Mouse (Mus musculus): ENCODE measurements around the gene Orai3. TPM values are rescaled to one million over a fixed set of nuclear protein-coding genes. Genes with fewer than 3 reads are reported as not detected.
"Not testable (repeated sequence)": the region's sequence is repeated elsewhere in the genome, so short reads cannot be mapped to it uniquely, and the experiment has no call there.

Gene Orai3
- 10 to 100 TPM; 30.1 to 31.5 TPM for total RNA-seq (2021)
- long read RNA-seq, experiment 1, transcript Orai3-201 (2 exons, 1,996 nt), result major isoform, 14 of 18 reads
- long read RNA-seq, experiment 1, partial matches to known transcripts, result 0 of 18 reads
- long read RNA-seq, experiment 1, other reads (novel, unspliced or antisense), result 3 of 18 reads
- long read RNA-seq, experiment 2, transcript Orai3-201 (2 exons, 1,996 nt), result major isoform, 30 of 35 reads
- long read RNA-seq, experiment 2, partial matches to known transcripts, result 4 of 35 reads
- long read RNA-seq, experiment 2, other reads (novel, unspliced or antisense), result 1 of 35 reads

GRCm38 (mm10) chr7:127769651-127770038 is at the start of gene Orai3:
Gene Orai3 (plus strand): TSS chr7:127769815.
- peak; percentile 80 to 86 for DNase-seq (ENCODE audit: low spot score in 2 of 2)
- Histone ChIP-seq H3K27ac (peak within 1 kb of the TSS; percentile 93), H3K4me3 (peak within 1 kb of the TSS; percentile 92)
- 0 out of 2 replicates have a peak, but pooled peaks have one; percentile 5 for TF ChIP-seq CTCF (conservative IDR thresholded peaks at IDR 0.05)

DNA sequence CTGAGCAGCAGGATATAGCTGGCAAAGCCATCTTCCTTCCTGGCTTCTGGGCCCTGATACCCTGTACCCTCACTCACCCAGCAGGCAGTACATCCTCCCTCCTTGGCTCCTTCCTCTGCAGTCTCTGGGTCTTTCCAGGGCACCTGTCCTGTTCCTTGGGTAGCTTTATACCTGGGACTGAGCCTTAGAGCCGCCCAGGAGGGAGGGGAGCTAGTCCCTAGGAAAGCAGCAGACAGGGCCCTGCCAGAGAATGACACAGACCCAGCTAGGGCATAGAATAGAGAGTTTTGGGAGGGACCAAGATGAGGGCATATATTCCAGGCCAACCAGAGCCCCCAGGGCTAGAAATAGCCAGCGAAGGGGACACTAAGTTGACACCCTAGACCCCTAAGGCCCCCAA is 44.1 kb upstream of the Orai3 start:
- TF ChIP-seq CTCF (conservative IDR thresholded peaks at IDR 0.05), result no peak
- H3K4me3 ChIP-seq, result no peak overlapping the region
- no peak overlapping the region for H3K27ac ChIP-seq
- no peak for DNase-seq (ENCODE audit: low spot score in 2 of 2)

GRCm38 (mm10) chr7:127725924-127726323 is 43.7 kb upstream of the Orai3 start:
- DNase-seq (ENCODE audit: low spot score in 2 of 2), result no peak
- Histone ChIP-seq H3K4me3 (no peak overlapping the region), H3K27ac (no peak overlapping the region)
- no peak for TF ChIP-seq CTCF (conservative IDR thresholded peaks at IDR 0.05)

- TF ChIP-seq CTCF (conservative IDR thresholded peaks at IDR 0.05), result peak; percentile 30
- Histone ChIP-seq H3K4me3 (no peak overlapping the region), H3K27ac (no peak overlapping the region)
- no peak for DNase-seq (ENCODE audit: low spot score in 2 of 2)
These were observed 41.7 kb upstream of the Orai3 start for GRCm38 (mm10) chr7:127727898-127728297.

GRCm38 (mm10) chr7:127730170-127730569 is 39.4 kb upstream of the Orai3 start:
- TF ChIP-seq CTCF (conservative IDR thresholded peaks at IDR 0.05), result no peak
- Histone ChIP-seq H3K4me3 (no peak overlapping the region), H3K27ac (no peak overlapping the region)
- no peak for DNase-seq (ENCODE audit: low spot score in 2 of 2)

- H3K27ac ChIP-seq; DNase-seq (ENCODE audit: low spot score in 2 of 2); H3K4me3 ChIP-seq: not testable (repeated sequence)
These were observed 37.5 kb upstream of the Orai3 start, which contains the start of gene Ctf2 for GRCm38 (mm10) chr7:127732066-127732465. Gene Ctf2 (minus strand): TSS chr7:127732166.

- peak; percentile 71 to 74 for DNase-seq (ENCODE audit: low spot score in 2 of 2)
- TF ChIP-seq CTCF (conservative IDR thresholded peaks at IDR 0.05), result peak; percentile 80
- Histone ChIP-seq H3K27ac (peak within 1 kb of the TSS; percentile 93), H3K4me3 (peak within 1 kb of the TSS; percentile 87)
These were observed 25.1 kb upstream of the Orai3 start, which contains the start of gene Fbxl19 for GRCm38 (mm10) chr7:127744366-127745045. Gene Fbxl19 (plus strand): TSS chr7:127744543.

- peak; percentile 24; the same call in 1 of the 2 replicates for TF ChIP-seq CTCF (conservative IDR thresholded peaks at IDR 0.05)
- H3K4me3 ChIP-seq, result peak overlapping the region; percentile 87
- peak; percentile 89 to 98 for DNase-seq (ENCODE audit: low spot score in 2 of 2)
- H3K27ac ChIP-seq, result peak overlapping the region; percentile 93
These were observed 24.4 kb upstream of the Orai3 start for GRCm38 (mm10) chr7:127745251-127745651.

DNA sequence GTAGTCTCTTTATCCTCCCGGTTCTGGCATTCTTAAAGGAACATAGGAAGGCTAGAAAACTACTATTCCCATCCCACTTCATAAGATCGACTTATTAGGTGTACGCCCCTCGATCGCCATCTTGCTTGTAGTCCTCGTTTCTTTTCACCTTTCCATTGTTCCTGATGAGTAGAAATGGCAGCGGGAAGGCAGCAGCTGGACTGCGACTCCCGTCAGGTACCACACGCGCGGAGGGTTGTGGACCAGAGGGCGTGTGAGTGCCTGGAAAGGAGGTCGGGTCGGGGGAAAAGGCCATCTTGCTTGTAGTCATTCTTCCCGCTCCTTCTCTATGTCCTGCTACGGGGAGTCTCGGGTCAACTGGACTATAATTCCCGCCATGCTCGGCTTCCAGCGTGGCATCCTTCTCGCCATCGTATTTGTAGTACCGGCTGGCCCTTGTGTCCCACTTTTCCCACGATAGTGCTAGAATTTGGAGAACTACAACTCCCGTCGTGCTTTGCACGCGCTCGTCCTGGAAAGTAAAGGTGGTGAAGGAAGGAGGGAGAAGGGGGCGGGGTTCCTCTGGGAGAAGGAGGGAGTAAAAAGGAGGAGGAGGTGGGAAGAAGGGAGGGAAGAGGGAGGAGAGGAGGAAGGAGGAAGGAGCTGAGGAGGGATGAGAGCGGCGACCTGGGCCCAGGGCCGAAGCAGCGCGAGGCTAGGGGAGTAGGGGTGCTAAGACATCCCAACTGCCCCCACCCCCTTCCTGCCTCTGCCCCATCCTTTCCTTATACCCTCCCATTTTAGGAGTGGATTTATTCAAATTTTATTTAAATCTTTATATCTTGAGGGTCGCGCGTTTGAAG is 23.7 kb upstream of the Orai3 start:
- DNase-seq (ENCODE audit: low spot score in 2 of 2), result peak; percentile 95 to 100
- TF ChIP-seq CTCF (conservative IDR thresholded peaks at IDR 0.05), result no peak
- Histone ChIP-seq H3K4me3 (peak overlapping the region; percentile 87), H3K27ac (peak overlapping the region; percentile 93)

- no peak for DNase-seq (ENCODE audit: low spot score in 2 of 2)
- H3K4me3 ChIP-seq, result peak overlapping the region; percentile 87
- H3K27ac ChIP-seq, result peak overlapping the region; percentile 89
- 0 out of 2 replicates have a peak, but pooled peaks have one; percentile 2 for TF ChIP-seq CTCF (conservative IDR thresholded peaks at IDR 0.05)
These were observed 22.8 kb upstream of the Orai3 start for GRCm38 (mm10) chr7:127746494-127747491.

GRCm38 (mm10) chr7:127747559-127748234 is 21.9 kb upstream of the Orai3 start:
- no peak for TF ChIP-seq CTCF (conservative IDR thresholded peaks at IDR 0.05)

More at GRCm38 (mm10) chr7:127747559-127748234, 21.9 kb upstream of the Orai3 start:
- no peak for DNase-seq (ENCODE audit: low spot score in 2 of 2)
- Histone ChIP-seq H3K4me3 (peak overlapping the region; percentile 87), H3K27ac (peak overlapping the region; percentile 89; the same call in 1 of the 2 replicates)
